Mouse (Mus musculus): Measurements from ENCODE around the gene Prkce. TPM values are rescaled to one million over a fixed set of nuclear protein-coding genes. Genes with fewer than 3 reads are reported as not detected.

The Prkce gene
- polyA plus RNA-seq (2016; fragmentation: Nextera tagmentation; extraction: Ambion mirVana) = 2.8 and 3.1 TPM in 2 replicates

DNA sequence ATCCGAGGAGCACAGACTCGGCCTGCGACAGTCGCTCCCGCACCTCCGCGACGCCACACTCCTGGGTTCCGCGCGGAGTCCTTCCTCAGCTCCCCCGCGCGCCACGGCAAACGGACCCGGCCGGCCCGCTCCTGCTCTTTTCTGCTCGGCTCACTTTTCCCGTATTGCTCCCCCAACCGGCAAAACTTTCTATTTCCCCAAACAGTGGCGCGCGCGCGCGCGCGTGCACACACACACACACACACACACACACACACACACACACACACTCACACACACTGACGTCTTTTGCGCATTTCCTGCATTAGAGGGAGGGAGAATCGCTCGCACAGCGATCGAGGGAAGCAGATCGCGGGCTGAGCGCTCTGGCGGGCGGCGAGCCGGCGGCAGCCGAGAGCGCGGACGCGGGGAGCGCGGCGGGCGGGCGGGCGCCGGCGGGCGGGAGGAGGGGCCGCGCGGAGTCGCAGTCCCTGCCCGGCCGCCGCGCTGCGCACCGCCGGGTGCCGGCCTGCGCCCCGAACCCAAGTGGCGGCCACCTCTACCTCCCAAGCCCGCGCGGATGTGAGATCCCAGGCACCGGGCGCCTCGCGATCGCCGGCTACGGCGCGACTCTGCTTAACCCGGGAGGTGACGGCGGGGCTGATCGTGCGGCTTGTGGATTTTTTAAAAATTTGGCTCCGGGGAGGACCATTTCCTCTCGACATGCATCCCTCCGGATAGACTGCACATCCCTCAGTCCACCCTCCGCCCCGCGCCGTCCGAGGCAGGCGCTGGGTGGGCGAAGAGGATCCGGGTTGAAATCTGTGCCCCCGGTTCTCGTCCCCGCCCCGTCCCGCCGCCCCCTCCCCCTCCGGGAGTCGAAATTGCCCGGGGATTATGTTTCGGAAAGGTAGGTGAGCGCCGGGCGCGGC is at the start of gene Prkce:
Gene Prkce (plus strand): TSS at position 466 of the 911 bp plus-strand sequence.
- H3K36me3 ChIP-seq (replicated peaks) = 0 out of 2 replicates have a peak, but pooled peaks cover 1% of the 10 kb centered on the region
- peak within 1 kb of the TSS; percentile 94 for H3K27ac ChIP-seq
- peaks cover 29% of the 10 kb centered on the region for H3K27me3 ChIP-seq (ENCODE audit: poor library complexity, severe bottlenecking)

GRCm38 (mm10) chr17:86123146-86123545 is 44.4 kb upstream of the Prkce start:
- WGBS = 94% methylated on average over 3 of the region's 3 CpGs

More for the DNA sequence above, at the start of gene Prkce:
- peak; percentile 90 for DNase-seq (ENCODE audit: extremely low spot score, low spot score)
- Histone ChIP-seq H3K4me1 (peaks cover 41% of the 10 kb centered on the region), H3K4me3 (peak within 1 kb of the TSS; percentile 81), H3K9me3 (no peaks in the 10 kb centered on the region)
- WGBS = under 1% methylated on average over 115 of the region's 115 CpGs

DNA sequence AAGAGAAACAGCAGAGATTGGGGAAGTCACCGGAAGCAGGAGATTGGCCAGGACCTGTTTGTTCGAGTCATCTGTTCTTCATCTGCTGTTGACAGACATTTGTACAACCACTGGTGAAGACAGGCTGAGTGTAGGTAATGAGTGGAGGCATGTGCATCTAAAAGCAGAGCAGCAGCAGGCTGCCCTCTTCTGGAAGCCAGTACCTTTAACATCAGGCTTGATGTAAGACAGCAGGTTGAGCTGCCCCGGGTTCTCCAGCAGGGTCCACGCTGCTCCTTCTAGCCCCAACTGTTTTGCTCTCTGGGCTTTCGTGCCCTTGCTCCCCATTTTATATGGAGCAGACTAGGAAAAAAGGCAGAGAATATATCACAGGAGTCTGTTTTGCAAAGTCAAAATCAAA is 41.7 kb upstream of the Prkce start:
- H3K27ac ChIP-seq = no peak overlapping the region
- H3K4me1 ChIP-seq = no peaks in the 10 kb centered on the region
- H3K27me3 ChIP-seq (ENCODE audit: poor library complexity, severe bottlenecking) = no peaks in the 10 kb centered on the region
- H3K36me3 ChIP-seq (replicated peaks) = peaks cover 93% of the 10 kb centered on the region
- peak; percentile 16 for DNase-seq (ENCODE audit: extremely low spot score, low spot score)
- H3K9me3 ChIP-seq = no peaks in the 10 kb centered on the region
- H3K4me3 ChIP-seq = no peak overlapping the region
- WGBS = 83% methylated on average over 5 of the region's 5 CpGs

More at GRCm38 (mm10) chr17:86123146-86123545, 44.4 kb upstream of the Prkce start:
- Histone ChIP-seq H3K4me1 (no peaks in the 10 kb centered on the region), H3K27ac (no peak overlapping the region), H3K36me3 (replicated peaks) (peaks cover 83% of the 10 kb centered on the region), H3K27me3 (ENCODE audit: poor library complexity, severe bottlenecking) (no peaks in the 10 kb centered on the region), H3K4me3 (no peak overlapping the region), H3K9me3 (no peaks in the 10 kb centered on the region)
- DNase-seq (ENCODE audit: extremely low spot score, low spot score) = no peak

GRCm38 (mm10) chr17:86128198-86128597 is 39.4 kb upstream of the Prkce start:
- peaks cover 93% of the 10 kb centered on the region for H3K36me3 ChIP-seq (replicated peaks)
- H3K4me3 ChIP-seq = no peak overlapping the region
- no peaks in the 10 kb centered on the region for H3K4me1 ChIP-seq
- H3K9me3 ChIP-seq = no peaks in the 10 kb centered on the region
- no peaks in the 10 kb centered on the region for H3K27me3 ChIP-seq (ENCODE audit: poor library complexity, severe bottlenecking)
- 97% methylated on average over 5 of the region's 5 CpGs for WGBS
- DNase-seq (ENCODE audit: extremely low spot score, low spot score) = no peak
- H3K27ac ChIP-seq = no peak overlapping the region

- Histone ChIP-seq H3K36me3 (replicated peaks) (peaks cover 98% of the 10 kb centered on the region), H3K4me1 (no peaks in the 10 kb centered on the region), H3K27me3 (ENCODE audit: poor library complexity, severe bottlenecking) (no peaks in the 10 kb centered on the region), H3K4me3 (no peak overlapping the region), H3K9me3 (no peaks in the 10 kb centered on the region), H3K27ac (no peak overlapping the region)
- no peak for DNase-seq (ENCODE audit: extremely low spot score, low spot score)
- 80% methylated on average over 5 of the region's 5 CpGs for WGBS
These were observed 35.1 kb upstream of the Prkce start for GRCm38 (mm10) chr17:86132534-86132933.

DNA sequence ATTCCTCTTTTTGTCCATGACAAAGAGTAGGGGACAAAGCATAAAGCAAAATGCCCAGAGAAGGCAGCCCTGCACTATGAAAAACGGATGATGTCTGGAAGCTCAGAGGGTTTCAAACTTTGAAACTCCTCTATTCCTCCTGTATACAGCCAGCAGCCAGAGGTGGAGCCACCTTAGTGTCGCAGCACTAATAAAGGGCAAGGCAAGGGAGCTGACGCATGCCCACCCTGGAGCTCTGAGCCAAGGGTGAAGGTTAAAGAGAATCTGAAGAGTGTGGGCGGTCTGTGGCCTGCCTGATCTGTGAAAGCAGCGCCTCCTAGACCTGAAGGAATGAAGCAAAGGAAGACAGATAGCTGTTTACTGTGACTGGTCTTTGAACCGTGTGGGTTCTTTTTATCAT is 33.1 kb upstream of the Prkce start:
- 90% methylated on average over 6 of the region's 6 CpGs for WGBS
- Histone ChIP-seq H3K4me1 (no peaks in the 10 kb centered on the region), H3K9me3 (no peaks in the 10 kb centered on the region), H3K27ac (no peak overlapping the region), H3K27me3 (ENCODE audit: poor library complexity, severe bottlenecking) (no peaks in the 10 kb centered on the region), H3K4me3 (no peak overlapping the region), H3K36me3 (replicated peaks) (peaks cover 98% of the 10 kb centered on the region)
- no peak for DNase-seq (ENCODE audit: extremely low spot score, low spot score)

GRCm38 (mm10) chr17:86135835-86136234 is 31.8 kb upstream of the Prkce start:
- peaks cover 96% of the 10 kb centered on the region for H3K36me3 ChIP-seq (replicated peaks)
- no peak for DNase-seq (ENCODE audit: extremely low spot score, low spot score)

GRCm38 (mm10) chr17:86144537-86145078 is 23.0 kb upstream of the Prkce start:
- Histone ChIP-seq H3K9me3 (no peaks in the 10 kb centered on the region), H3K27me3 (ENCODE audit: poor library complexity, severe bottlenecking) (no peaks in the 10 kb centered on the region), H3K27ac (peak overlapping the region; percentile 87), H3K4me1 (peaks cover 18% of the 10 kb centered on the region), H3K36me3 (replicated peaks) (peaks cover 21% of the 10 kb centered on the region), H3K4me3 (peak overlapping the region; percentile 84)
- under 1% methylated on average over 33 of the region's 33 CpGs for WGBS
- no peak for DNase-seq (ENCODE audit: extremely low spot score, low spot score)

More at GRCm38 (mm10) chr17:86135835-86136234, 31.8 kb upstream of the Prkce start:
- Histone ChIP-seq H3K4me3 (no peak overlapping the region), H3K27ac (no peak overlapping the region), H3K27me3 (ENCODE audit: poor library complexity, severe bottlenecking) (no peaks in the 10 kb centered on the region), H3K4me1 (no peaks in the 10 kb centered on the region), H3K9me3 (no peaks in the 10 kb centered on the region)
- 86% methylated on average over 10 of the region's 10 CpGs for WGBS

DNA sequence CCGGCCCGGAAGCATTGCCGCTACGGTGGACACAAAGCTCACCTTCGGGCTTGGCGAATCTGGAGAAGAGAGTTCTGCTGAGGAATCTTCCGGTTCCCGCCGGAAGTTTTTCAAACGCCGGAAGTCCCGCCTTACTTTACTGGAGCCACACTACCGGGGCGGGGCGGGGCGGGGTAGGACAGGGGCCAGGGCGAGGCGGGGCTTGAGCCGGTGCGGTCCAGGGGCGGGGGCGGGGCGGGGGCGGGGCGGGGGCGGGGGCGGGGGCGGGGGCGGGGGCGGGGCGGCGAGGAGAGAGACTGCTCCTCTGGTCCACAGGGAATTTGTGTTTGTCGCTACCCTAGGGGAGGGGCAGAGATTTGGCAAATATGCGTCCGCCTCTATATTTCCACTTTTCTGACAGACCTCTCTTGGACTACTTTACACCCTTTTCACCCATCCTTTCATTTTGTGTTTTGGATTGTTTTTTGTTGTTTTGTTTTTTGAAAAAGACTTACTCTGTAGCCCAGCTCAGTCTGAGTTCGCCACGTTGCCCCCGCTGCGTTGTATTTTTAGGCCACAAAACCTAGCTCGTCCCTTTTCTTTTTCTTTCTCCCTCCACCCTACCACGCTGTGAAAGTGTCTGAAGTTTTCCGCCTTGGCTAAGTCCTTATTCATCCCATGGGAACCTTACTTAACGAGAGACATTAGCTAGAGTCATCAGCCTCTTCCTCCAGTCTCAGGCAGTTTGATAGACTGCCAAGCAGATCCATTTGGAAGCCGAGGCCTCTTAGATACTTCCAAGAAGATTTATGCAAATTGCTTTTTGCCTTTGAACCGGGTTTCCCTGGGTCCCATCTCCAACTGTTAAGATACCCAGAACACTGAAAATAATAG is 22.3 kb upstream of the Prkce start, which contains the start of gene Srbd1:
Gene Srbd1 (minus strand): TSS at position 97 of the 873 bp plus-strand sequence.
- H3K36me3 ChIP-seq (replicated peaks) = peaks cover 16% of the 10 kb centered on the region
- H3K27me3 ChIP-seq (ENCODE audit: poor library complexity, severe bottlenecking) = no peaks in the 10 kb centered on the region
- DNase-seq (ENCODE audit: extremely low spot score, low spot score) = peak; percentile 97
- peak within 1 kb of the TSS; percentile 87 for H3K27ac ChIP-seq
- WGBS = 2% methylated on average over 44 of the region's 45 CpGs
- H3K4me1 ChIP-seq = peaks cover 18% of the 10 kb centered on the region
- no peaks in the 10 kb centered on the region for H3K9me3 ChIP-seq
- peak within 1 kb of the TSS; percentile 84 for H3K4me3 ChIP-seq

DNA sequence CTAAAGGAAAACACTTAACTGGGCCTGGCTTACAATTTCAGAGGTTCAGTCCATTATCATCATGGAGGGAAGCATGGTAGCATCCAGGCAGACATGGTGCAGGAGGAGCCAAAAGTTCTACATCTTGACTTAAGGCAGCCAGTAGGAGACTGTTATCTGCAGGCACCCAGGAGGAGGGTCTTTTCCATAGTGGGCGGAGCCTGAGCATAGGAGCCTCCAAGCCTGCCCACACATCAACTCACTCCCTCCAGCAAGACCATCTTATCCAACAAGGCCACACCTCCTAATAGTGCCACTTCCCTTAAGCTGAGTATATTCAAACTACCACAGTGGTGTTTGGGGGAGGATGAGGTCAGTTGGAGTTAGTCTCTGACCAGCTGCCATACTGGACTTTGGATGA is 17.9 kb upstream of the Prkce start:
- no peak for DNase-seq (ENCODE audit: extremely low spot score, low spot score)
- H3K27ac ChIP-seq = no peak overlapping the region
- no peaks in the 10 kb centered on the region for H3K36me3 ChIP-seq (replicated peaks)
- H3K4me1 ChIP-seq = peaks cover 8% of the 10 kb centered on the region
- no peaks in the 10 kb centered on the region for H3K9me3 ChIP-seq
- WGBS = 96% methylated on average over 1 of the region's 1 CpGs
- no peaks in the 10 kb centered on the region for H3K27me3 ChIP-seq (ENCODE audit: poor library complexity, severe bottlenecking)
- no peak overlapping the region for H3K4me3 ChIP-seq

DNA sequence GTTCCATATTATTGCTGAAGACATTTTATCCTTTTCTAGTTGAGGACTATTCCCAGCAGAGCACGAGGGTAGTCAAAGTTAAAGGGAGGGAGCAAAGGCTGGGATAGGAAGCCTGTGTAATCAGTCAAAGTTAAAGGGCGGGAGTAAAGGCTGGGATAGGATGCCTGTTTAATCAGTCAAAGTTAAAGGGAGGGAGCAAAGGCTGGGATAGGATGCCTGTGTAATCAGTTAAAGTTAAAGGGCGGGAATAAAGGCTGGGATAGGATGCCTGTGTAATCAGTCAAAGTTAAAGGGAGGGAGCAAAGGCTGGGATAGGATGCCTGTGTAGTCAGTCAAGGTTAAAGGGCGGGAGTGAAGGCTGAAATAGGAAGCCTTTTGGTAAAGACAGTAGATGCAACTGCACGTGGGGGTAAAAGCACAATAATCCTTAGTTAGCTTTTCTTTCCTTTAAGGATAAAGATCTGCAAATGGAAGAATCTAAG is 16.7 kb upstream of the Prkce start:
- H3K36me3 ChIP-seq (replicated peaks) = no peaks in the 10 kb centered on the region
- no peaks in the 10 kb centered on the region for H3K9me3 ChIP-seq
- H3K27ac ChIP-seq = no peak overlapping the region
- no peak overlapping the region for H3K4me3 ChIP-seq
- no peaks in the 10 kb centered on the region for H3K27me3 ChIP-seq (ENCODE audit: poor library complexity, severe bottlenecking)
- 17% methylated on average over 5 of the region's 5 CpGs for WGBS
- peaks cover 2% of the 10 kb centered on the region for H3K4me1 ChIP-seq
- DNase-seq (ENCODE audit: extremely low spot score, low spot score) = peak; percentile 39

GRCm38 (mm10) chr17:86156999-86157398 is 10.6 kb upstream of the Prkce start:
- no peak for DNase-seq (ENCODE audit: extremely low spot score, low spot score)
- no peaks in the 10 kb centered on the region for H3K36me3 ChIP-seq (replicated peaks)
- no peak overlapping the region for H3K27ac ChIP-seq
- WGBS = 89% methylated on average over 6 of the region's 6 CpGs
- no peaks in the 10 kb centered on the region for H3K9me3 ChIP-seq
- no peak overlapping the region for H3K4me3 ChIP-seq
- H3K4me1 ChIP-seq = peaks cover 8% of the 10 kb centered on the region; the same call in 1 of the 2 replicates
- no peaks in the 10 kb centered on the region for H3K27me3 ChIP-seq (ENCODE audit: poor library complexity, severe bottlenecking)
